Comparison of ENCODE assay signal across 7 mouse cellular contexts in genomic region chr10:80687850-80688249, GRCm38 (mm10). TPM values are rescaled to one million over a fixed set of nuclear protein-coding genes. Genes with fewer than 3 reads are reported as not detected.
A peak's percentile ranks its signal among the peaks of the same experiment; 100 is the strongest.
DNase-seq lines count a peak whose midpoint lies in the region; ATAC-seq and TF ChIP-seq lines count a peak whose summit lies in the region.

No protein-coding gene starts in this region.

- H3K4me3 ChIP-seq in testis, adult 2 months (ENCODE audit: control insufficient read depth, low read depth, low read length): no peak overlapping the region
- no peak overlapping the region for H3K4me3 ChIP-seq in embryonic fibroblast, embryonic 13.5 days (ENCODE audit: insufficient read depth, low read length)
- no peak overlapping the region for H3K4me3 ChIP-seq in intestine, embryonic 15.5 days (replicated peaks)
- H3K4me3 ChIP-seq in liver, embryonic 12.5 days: no peak overlapping the region

- peak; percentile 49; the same call in 1 of the 2 replicates for TF ChIP-seq CTCF in testis, adult 2 months (IDR thresholded peaks at IDR 0.05; ENCODE audit: control insufficient read depth, insufficient read depth, insufficient replicate concordance, low read depth, low read length)
- TF ChIP-seq CTCF in embryonic fibroblast, embryonic 13.5 days (IDR thresholded peaks at IDR 0.05; ENCODE audit: borderline replicate concordance, insufficient read depth, low read length): peak; percentile 26; the same call in 1 of the 2 replicates

- H3K9me3 ChIP-seq in intestine, embryonic 15.5 days: no peaks in the 10 kb centered on the region
- H3K9me3 ChIP-seq in liver, embryonic 12.5 days (replicated peaks): no peaks in the 10 kb centered on the region

- no peak for DNase-seq in testis, postnatal 14 days (ENCODE audit: low spot score)
- DNase-seq in adrenal gland, postnatal 10 days: peak; percentile 79
- DNase-seq in retina, embryonic 14.5 days (ENCODE audit: low spot score): peak; percentile 75

- no peak overlapping the region for H3K4me2 ChIP-seq in intestine, embryonic 15.5 days (replicated peaks)
- no peak overlapping the region for H3K4me2 ChIP-seq in liver, embryonic 12.5 days

- ATAC-seq in intestine, embryonic 15.5 days: peak; percentile 69
- ATAC-seq in liver, embryonic 12.5 days: peak; percentile 36; the same call in 1 of the 2 replicates

- H3K4me1 ChIP-seq in testis, adult 2 months (ENCODE audit: control insufficient read depth, insufficient read depth, low read length): no peaks in the 10 kb centered on the region
- no peaks in the 10 kb centered on the region for H3K4me1 ChIP-seq in embryonic fibroblast, embryonic 13.5 days (ENCODE audit: control insufficient read depth, insufficient read depth, low read length)
- no peaks in the 10 kb centered on the region for H3K4me1 ChIP-seq in intestine, embryonic 15.5 days (replicated peaks)
- peaks cover 59% of the 10 kb centered on the region for H3K4me1 ChIP-seq in liver, embryonic 12.5 days

- no peaks in the 10 kb centered on the region; the same call in 1 of the 2 replicates for H3K36me3 ChIP-seq in testis, adult 2 months (ENCODE audit: control insufficient read depth, insufficient read depth, low read length)
- peaks cover 22% of the 10 kb centered on the region for H3K36me3 ChIP-seq in intestine, embryonic 15.5 days
- peaks cover 86% of the 10 kb centered on the region for H3K36me3 ChIP-seq in liver, embryonic 12.5 days

- H3K9ac ChIP-seq in intestine, embryonic 15.5 days: no peak overlapping the region
- H3K9ac ChIP-seq in liver, embryonic 12.5 days: no peak overlapping the region

- no peaks in the 10 kb centered on the region for H3K27me3 ChIP-seq in testis, adult 2 months (ENCODE audit: control insufficient read depth, insufficient read depth, low read length)
- no peaks in the 10 kb centered on the region for H3K27me3 ChIP-seq in intestine, embryonic 15.5 days (replicated peaks)
- H3K27me3 ChIP-seq in liver, embryonic 12.5 days (replicated peaks): no peaks in the 10 kb centered on the region

- 34% methylated on average over 5 of the region's 5 CpGs for WGBS in intestine, embryonic 15.5 days
- WGBS in liver, embryonic 12.5 days (ENCODE audit: insufficient replicate concordance): 51% methylated on average over 5 of the region's 5 CpGs

- no peak for TF ChIP-seq POLR2A in testis, adult 2 months (IDR thresholded peaks at IDR 0.05; ENCODE audit: control insufficient read depth, low read depth, low read length)
- no peak for TF ChIP-seq POLR2A in embryonic fibroblast, embryonic 13.5 days (IDR thresholded peaks at IDR 0.05; ENCODE audit: low read depth, low read length)

- H3K27ac ChIP-seq in testis, adult 2 months (ENCODE audit: control insufficient read depth, insufficient read depth, low read depth, low read length): no peak overlapping the region
- H3K27ac ChIP-seq in embryonic fibroblast, embryonic 13.5 days (ENCODE audit: insufficient read depth, low read length): no peak overlapping the region
- H3K27ac ChIP-seq in intestine, embryonic 15.5 days: no peak overlapping the region
- 0 out of 2 replicates have a peak overlapping the region, but pooled peaks have one; percentile 37 for H3K27ac ChIP-seq in liver, embryonic 12.5 days

RNA-seq across cellular contexts. Expression of gene Mknk2, which starts 9.9 kb away (rescaled TPM):
- 53.5 and 60.4 TPM in 2 replicates for polyA plus RNA-seq in testis, adult 2 months (2012; rRNA removed)
- total RNA-seq in adrenal gland, postnatal 10 days (2021): 100 to 1,000 TPM; 249 to 298 TPM
- polyA plus RNA-seq in embryonic fibroblast, embryonic 13.5 days (2011; ENCODE audit: insufficient read length, low read depth, missing spikeins): 32.8 and 39.8 TPM in 2 replicates
- 68.8 and 73.0 TPM in 2 replicates for polyA plus RNA-seq in intestine, embryonic 15.5 days (2015; fragmentation: Nextera tagmentation; extraction: Ambion mirVana)
- polyA plus RNA-seq in liver, embryonic 12.5 days (2016; fragmentation: Nextera tagmentation; extraction: Ambion mirVana): 124 and 125 TPM in 2 replicates

RNA-seq across cellular contexts. Expression of gene Mob3a, which starts 13.9 kb away (rescaled TPM):
- 11.1 and 12.5 TPM in 2 replicates for polyA plus RNA-seq in testis, adult 2 months (2012; rRNA removed)
- total RNA-seq in adrenal gland, postnatal 10 days (2021): 10 to 100 TPM; 17.7 to 20.1 TPM
- polyA plus RNA-seq in embryonic fibroblast, embryonic 13.5 days (2011; ENCODE audit: insufficient read length, low read depth, missing spikeins): 40.9 and 56.0 TPM in 2 replicates
- polyA plus RNA-seq in intestine, embryonic 15.5 days (2015; fragmentation: Nextera tagmentation; extraction: Ambion mirVana): 40.4 and 43.0 TPM in 2 replicates
- 43.9 and 45.3 TPM in 2 replicates for polyA plus RNA-seq in liver, embryonic 12.5 days (2016; fragmentation: Nextera tagmentation; extraction: Ambion mirVana)

RNA-seq across cellular contexts. Expression of gene Izumo4, which starts 14.1 kb away (rescaled TPM):
- 339 and 385 TPM in 2 replicates for polyA plus RNA-seq in testis, adult 2 months (2012; rRNA removed)
- total RNA-seq in adrenal gland, postnatal 10 days (2021): 10 to 100 TPM in 1 of 2 experiments, 1 to 10 TPM in 1; 6.9 to 13.1 TPM
- 24.6 and 38.5 TPM in 2 replicates for polyA plus RNA-seq in embryonic fibroblast, embryonic 13.5 days (2011; ENCODE audit: insufficient read length, low read depth, missing spikeins)
- 22.3 and 26.5 TPM in 2 replicates for polyA plus RNA-seq in intestine, embryonic 15.5 days (2015; fragmentation: Nextera tagmentation; extraction: Ambion mirVana)
- polyA plus RNA-seq in liver, embryonic 12.5 days (2016; fragmentation: Nextera tagmentation; extraction: Ambion mirVana): 10.1 and 10.6 TPM in 2 replicates

RNA-seq across cellular contexts. Expression of gene Btbd2, which starts 31.0 kb away (rescaled TPM):
- polyA plus RNA-seq in testis, adult 2 months (2012; rRNA removed): 18.9 and 20.5 TPM in 2 replicates
- 10 to 100 TPM; 50.4 to 65.3 TPM for total RNA-seq in adrenal gland, postnatal 10 days (2021)
- polyA plus RNA-seq in embryonic fibroblast, embryonic 13.5 days (2011; ENCODE audit: insufficient read length, low read depth, missing spikeins): 21.2 and 22.1 TPM in 2 replicates
- polyA plus RNA-seq in intestine, embryonic 15.5 days (2015; fragmentation: Nextera tagmentation; extraction: Ambion mirVana): 54.9 and 62.4 TPM in 2 replicates
- 26.0 and 27.3 TPM in 2 replicates for polyA plus RNA-seq in liver, embryonic 12.5 days (2016; fragmentation: Nextera tagmentation; extraction: Ambion mirVana)

RNA-seq across cellular contexts. Expression of gene Ap3d1, which starts 54.2 kb away (rescaled TPM):
- polyA plus RNA-seq in testis, adult 2 months (2012; rRNA removed): 178 and 195 TPM in 2 replicates
- 10 to 100 TPM; 64.7 to 82.6 TPM for total RNA-seq in adrenal gland, postnatal 10 days (2021)
- 116 and 155 TPM in 2 replicates for polyA plus RNA-seq in embryonic fibroblast, embryonic 13.5 days (2011; ENCODE audit: insufficient read length, low read depth, missing spikeins)
- polyA plus RNA-seq in intestine, embryonic 15.5 days (2015; fragmentation: Nextera tagmentation; extraction: Ambion mirVana): 70.5 and 71.4 TPM in 2 replicates
- 36.5 and 38.2 TPM in 2 replicates for polyA plus RNA-seq in liver, embryonic 12.5 days (2016; fragmentation: Nextera tagmentation; extraction: Ambion mirVana)
